Mouse (Mus musculus): Measurements from ENCODE around the gene Hspa1l. TPM values are rescaled to one million over a fixed set of nuclear protein-coding genes. Genes with fewer than 3 reads are reported as not detected.
A peak's percentile ranks its signal among the peaks of the same experiment; 100 is the strongest.
"Not testable (repeated sequence)": the region's sequence is repeated elsewhere in the genome, so short reads cannot be mapped to it uniquely, and the experiment has no call there.

The Hspa1l gene
- total RNA-seq, 2 experiments from 2014 or later: 0.44 to 0.49 TPM

DNA sequence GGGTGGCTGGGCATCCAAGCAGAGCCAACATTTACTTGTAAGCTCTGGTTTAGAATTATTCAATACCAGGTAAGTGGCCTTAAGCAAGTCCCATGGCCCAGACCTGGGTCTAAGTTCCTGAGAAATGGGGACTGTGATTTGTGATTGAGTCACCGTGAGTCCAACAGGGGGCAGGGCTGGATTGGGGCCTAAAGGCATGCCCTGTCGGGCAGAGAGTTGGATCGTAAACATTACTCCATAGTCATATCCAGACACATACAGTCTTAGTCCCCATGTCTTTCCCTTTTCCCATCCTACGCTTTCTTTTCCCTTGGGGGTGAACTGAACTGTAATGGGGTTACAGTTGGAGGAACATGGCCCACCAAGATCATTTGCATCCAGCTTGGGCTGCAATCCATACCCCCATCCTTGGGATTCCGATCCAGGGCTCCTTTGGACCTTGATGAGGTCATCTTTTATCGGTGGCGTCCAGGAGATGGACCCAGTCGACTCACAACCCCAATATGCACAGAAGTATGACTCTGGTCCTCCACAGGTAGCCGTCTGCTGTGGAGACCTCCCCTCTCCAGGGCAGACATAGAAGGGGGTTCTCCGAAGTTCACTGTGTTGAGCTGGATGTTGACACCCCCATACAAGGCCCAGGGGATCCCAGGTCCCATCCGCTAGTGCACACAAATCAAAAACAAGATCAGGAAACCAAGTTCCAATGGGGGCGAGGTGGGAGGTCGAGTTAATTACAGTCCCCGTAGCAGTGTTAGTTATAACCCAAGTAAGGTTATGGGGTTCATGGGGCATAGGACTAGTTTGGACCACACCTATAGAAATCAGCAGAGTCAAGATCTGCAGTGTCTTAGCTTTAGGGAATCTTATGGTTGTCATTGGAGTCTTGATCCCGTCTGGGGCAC is 26.3 kb downstream of the Hspa1l start:
- no peak for TF ChIP-seq CTCF (conservative IDR thresholded peaks at IDR 0.05)
- DNase-seq (ENCODE audit: low spot score in 2 of 2): no peak
- Histone ChIP-seq H3K4me3 (no peak overlapping the region), H3K27ac (no peak overlapping the region)

DNA sequence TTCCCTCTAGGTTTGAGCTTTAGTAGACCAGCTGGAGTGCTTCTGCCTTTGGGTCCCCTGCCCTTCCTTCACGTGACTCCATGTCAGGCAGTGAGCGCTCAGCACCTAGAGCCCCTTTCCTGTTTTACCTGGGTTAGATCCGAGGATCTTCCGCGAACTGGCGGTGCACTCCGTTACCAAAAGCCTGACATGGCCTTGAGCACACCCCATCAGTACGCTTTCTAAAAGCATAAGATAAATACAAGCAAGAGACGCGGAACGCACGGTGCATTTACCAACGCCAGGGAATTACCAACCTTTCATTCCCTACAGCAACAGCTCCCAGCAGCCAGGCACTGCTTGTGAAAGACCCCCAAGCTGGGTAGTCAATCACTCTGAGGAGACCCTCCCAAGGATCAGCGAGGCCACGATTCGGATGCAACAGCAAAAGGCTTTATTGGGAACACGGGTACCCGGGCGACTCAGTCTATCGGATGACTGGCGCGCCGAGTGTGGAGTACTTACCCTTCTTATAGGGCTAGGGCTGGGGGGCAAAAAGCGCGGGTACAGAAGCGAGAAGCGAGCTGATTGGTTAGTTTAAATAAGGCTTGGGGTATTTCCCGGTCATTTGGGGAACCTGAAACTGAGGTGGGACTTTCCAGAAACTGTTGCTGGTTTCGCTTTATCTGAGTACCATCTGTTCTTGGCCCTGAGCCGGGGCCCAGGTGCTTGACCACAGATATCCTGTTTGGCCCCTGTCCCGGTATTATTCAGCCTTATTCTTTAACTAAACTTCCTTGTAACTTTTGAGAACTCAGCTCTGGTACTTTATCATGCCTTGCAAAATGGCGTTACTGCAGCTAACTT is 27.6 kb downstream of the Hspa1l start:
- Histone ChIP-seq H3K27ac (peak overlapping the region; percentile 100), H3K4me3 (peak overlapping the region; percentile 89)
- not testable (repeated sequence) for DNase-seq (ENCODE audit: low spot score in 2 of 2)

DNA sequence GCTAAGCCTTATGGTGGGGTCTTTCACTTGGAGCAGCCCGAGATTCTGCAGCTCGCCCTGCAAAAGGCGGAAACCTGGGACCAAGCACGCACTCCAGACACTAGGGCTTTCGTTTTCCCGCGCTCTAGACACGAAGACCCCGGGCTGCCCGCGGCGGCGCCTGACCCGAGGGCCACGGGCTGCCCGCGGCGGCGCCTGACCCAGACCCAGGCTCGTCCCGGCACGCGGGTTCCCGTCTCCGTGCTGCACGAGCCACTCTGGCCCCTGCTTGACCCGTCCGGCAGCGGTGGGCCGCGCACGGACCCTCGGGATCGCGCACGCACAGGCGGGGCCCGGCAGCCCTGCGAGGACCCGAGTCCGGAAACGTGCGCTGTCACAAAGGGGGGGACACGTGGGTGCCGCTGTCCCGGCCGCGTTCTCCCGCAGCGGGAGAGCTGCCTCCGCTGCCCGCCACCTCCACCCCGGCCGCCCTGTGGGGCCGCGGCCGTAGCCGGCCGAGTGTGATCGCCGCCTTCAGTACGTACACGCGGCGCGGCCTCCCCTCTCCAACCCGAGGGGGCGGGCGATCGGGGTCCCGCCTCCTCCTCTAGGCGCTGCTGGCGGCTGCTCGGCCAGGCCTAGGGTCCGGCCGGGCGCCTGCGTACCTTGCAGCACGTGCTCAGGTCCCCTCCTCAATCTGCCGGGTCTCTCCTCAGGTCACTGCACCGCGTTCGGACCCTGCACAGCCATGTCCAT is 28.4 kb downstream of the Hspa1l start, which contains the start of gene Vars:
TSS of gene Vars (plus strand) at position 271 of the 735 bp plus-strand sequence.
- peak within 1 kb of the TSS; percentile 89 for H3K4me3 ChIP-seq
- DNase-seq (ENCODE audit: low spot score in 2 of 2): peak; percentile 60 to 74
- H3K27ac ChIP-seq: peak within 1 kb of the TSS; percentile 100
- TF ChIP-seq CTCF (conservative IDR thresholded peaks at IDR 0.05): no peak

DNA sequence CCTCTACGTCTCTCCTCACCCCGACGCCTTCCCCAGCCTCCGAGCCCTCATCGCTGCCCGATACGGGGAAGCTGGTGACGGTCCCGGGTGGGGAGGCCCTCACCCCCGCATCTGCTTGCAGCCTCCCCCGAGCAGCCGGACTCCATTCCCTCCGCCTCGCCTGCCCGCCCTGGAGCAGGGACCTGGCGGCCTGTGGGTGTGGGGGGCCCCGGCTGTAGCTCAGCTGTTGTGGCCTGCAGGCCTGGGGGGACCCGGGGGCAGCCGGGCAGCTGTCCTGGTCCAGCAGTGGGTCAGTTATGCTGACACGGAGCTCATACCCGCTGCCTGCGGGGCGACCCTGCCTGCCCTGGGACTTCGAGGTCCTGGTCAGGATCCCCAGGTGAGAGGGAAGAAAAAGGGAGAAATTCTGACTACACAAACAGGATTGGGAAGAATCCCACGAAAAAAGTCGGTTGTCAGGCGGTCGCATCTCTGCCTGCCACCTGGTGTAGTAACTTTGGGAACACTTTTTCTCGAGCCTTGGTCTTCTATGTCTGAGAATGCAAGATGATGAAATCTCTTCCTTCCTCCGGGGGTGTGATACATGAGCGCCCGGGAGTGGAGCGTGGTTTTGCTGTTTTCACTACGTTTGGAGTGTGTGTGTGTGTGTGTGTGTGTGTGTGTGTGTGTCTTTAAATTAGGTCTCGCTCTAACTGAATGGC is 29.1 kb downstream of the Hspa1l start:
- DNase-seq (ENCODE audit: low spot score in 2 of 2): no peak
- Histone ChIP-seq H3K4me3 (peak overlapping the region; percentile 89), H3K27ac (peak overlapping the region; percentile 100)
- no peak for TF ChIP-seq CTCF (conservative IDR thresholded peaks at IDR 0.05)

DNA sequence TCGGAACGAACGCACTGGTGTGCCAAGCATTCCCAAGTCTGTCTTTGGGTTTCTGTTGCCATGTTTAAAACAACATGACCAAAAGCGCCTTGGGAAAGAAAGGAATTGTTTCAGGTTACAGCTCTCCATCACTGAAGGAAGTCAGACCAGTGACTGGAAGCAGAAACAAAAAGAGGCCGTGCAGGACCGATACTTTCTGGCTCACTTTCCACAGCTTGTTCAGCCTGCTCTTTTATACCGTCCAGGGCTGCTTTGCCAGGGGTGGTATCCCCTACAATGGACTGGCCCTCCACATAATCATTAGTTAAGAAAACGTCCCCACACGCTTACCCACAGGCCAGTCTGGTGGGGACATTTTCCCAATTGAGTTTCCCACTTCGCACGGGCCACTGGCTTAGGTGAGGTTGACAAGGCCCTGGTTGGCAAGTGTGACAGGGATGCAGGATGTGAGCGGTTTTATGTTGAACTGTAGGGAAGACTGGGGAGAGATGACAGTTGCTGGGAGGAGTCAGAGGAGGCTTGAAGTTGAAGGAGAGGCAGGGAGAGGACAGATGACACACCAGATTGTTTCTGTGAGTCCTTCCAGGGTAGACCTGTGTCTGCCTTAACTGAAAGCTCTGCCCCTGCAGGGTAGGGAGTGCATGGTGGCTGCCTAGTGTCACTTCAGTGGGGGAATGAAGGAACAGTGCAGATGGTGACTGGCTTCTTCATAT is 29.8 kb downstream of the Hspa1l start:
- Histone ChIP-seq H3K27ac (no peak overlapping the region), H3K4me3 (peak overlapping the region; percentile 34)
- no peak for DNase-seq (ENCODE audit: low spot score in 2 of 2)
- TF ChIP-seq CTCF (conservative IDR thresholded peaks at IDR 0.05): no peak

DNA sequence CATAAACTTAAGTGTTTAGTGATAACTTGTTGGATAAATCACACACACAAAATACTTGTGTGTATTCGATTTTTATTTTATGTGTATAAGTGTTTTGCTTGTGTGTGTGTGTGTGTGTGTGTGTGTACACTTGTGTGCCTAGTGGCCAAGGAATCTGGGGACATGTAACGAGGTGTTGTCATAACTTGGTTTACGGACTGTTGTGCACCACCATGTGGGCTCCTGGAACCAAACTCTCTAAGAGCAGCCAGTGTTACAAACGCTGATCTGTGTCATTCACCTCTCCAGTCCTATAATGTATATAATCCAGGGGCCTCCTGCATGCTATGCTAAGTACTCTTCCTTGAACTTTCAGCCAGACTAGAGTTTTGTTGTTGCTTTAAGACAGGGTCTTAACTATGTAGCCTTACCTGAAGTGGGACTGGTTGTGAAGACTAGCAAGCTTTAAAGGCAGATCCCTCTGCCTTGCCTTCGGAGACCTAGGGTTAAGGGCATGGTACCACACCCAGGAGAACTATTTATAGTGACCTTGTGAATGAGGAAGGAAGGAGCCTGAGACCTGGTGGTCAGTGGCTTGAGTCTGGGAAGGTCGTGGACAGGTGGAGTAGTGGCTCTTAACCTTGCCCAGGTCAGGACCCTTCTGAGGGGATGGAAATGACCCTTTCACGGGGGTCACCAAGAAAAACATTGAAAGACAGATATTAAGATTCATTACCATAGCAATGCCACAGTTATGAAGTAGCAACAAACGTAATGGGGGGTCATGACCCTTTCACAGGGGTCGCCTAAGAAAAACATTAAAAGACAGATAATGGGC is 30.7 kb downstream of the Hspa1l start:
- no peak overlapping the region for H3K4me3 ChIP-seq
- no peak for TF ChIP-seq CTCF (conservative IDR thresholded peaks at IDR 0.05)
- DNase-seq (ENCODE audit: low spot score in 2 of 2): no peak
- H3K27ac ChIP-seq: no peak overlapping the region

DNA sequence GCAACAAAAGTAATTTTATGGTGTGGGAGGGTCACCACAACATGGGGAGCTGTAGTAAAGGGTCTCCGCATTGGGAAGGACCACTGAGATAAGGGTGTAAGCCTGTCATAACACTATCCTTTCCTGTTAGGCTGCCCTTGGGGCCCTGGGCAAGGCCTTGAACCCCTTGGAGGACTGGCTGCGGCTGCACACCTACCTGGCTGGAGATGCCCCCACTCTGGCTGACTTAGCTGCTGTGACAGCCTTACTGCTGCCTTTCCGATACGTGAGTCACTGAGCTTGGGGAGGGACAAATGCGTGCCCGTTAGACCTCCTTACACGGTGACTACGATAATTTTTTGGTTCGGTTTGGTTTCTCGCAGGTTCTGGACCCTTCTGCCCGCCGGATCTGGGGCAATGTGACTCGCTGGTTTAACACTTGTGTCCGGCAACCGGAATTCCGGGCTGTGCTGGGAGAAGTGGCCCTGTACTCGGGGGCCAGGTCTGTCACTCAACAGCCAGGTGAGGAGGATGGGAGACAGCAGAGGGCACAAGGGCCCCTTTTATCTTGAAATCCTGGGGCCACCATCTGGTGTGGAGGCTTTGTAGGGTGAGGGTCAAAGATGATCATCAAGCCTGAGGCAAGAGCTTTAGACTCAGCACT is 31.7 kb downstream of the Hspa1l start:
- Histone ChIP-seq H3K27ac (no peak overlapping the region), H3K4me3 (no peak overlapping the region)
- no peak for TF ChIP-seq CTCF (conservative IDR thresholded peaks at IDR 0.05)
- no peak for DNase-seq (ENCODE audit: low spot score in 2 of 2)

DNA sequence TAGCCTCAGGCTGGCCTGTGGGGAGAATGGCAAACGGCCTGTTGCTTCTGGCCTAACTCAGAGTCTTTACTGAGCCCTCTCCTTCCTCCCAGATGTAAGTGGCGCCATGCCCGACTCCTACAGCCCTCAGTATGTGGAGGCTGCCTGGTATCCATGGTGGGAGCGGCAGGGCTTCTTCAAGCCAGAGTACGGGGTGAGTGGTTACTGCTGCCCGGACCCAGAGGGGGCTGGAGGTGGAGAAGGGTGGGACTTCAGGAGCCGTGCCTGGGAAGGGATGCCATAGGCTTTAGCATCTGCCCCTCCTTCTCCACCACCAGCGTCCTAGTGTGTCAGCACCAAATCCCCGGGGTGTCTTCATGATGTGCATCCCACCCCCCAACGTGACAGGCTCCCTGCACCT is 32.7 kb downstream of the Hspa1l start:
- TF ChIP-seq CTCF (conservative IDR thresholded peaks at IDR 0.05): no peak
- DNase-seq (ENCODE audit: low spot score in 2 of 2): no peak
- H3K27ac ChIP-seq: no peak overlapping the region
- H3K4me3 ChIP-seq: no peak overlapping the region

DNA sequence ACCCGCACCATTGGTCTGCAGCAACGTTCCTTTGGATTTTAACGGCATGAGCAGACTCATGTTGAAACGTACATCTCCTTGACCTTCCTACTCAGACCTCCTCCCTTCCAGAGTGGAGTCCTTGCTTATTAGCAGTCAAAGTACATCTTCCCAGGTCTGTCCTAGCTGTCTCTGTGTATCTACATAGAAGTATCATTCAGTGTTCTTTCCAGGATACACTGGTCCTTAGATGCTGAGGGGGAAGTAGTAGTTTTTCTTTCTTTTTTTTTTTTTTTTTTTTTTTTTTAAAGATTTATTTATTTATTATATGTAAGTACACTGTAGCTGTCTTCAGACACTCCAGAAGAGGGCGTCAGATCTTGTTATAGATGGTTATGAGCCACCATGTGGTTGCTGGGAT is 33.4 kb downstream of the Hspa1l start:
- not testable (repeated sequence) for DNase-seq (ENCODE audit: low spot score in 2 of 2); H3K4me3 ChIP-seq; H3K27ac ChIP-seq

DNA sequence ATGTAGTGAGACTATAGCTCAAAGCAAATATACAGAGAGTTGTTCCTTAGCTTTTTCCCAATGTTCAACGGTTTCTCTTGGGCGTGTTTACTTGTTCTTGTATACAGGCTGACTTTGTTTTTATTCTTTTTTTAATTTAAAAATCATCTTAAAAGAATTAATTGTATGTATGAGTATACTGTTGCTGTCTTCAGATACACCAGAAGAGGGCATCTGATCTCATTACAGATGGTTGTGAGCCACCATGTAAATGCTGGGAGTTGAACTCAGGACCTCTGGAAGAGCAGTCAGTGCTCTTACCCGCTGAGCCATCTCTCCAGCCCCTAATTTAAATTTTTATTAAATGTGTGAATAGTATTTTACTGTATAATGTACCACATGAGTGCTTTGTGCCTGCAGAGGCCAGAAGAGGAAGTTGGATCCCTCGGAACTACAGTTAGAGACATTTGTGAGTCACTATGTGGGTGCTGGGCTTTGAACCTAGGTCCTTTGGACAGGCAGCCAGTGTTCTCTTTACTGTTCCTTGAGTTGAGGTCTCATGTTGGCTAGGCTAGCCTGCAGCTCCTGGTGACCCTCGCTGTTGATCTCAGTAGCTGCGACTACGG is 35.0 kb downstream of the Hspa1l start:
- H3K27ac ChIP-seq: no peak overlapping the region
- TF ChIP-seq CTCF (conservative IDR thresholded peaks at IDR 0.05): peak; percentile 65
- no peak for DNase-seq (ENCODE audit: low spot score in 2 of 2)
- no peak overlapping the region for H3K4me3 ChIP-seq
